Mouse (Mus musculus): ENCODE measurements around the gene Hist1h2aa. TPM values are rescaled to one million over a fixed set of nuclear protein-coding genes. Genes with fewer than 3 reads are reported as not detected.

Gene Hist1h2aa
- polyA plus RNA-seq, 1 experiment from 2014 or later, result not detected

DNA sequence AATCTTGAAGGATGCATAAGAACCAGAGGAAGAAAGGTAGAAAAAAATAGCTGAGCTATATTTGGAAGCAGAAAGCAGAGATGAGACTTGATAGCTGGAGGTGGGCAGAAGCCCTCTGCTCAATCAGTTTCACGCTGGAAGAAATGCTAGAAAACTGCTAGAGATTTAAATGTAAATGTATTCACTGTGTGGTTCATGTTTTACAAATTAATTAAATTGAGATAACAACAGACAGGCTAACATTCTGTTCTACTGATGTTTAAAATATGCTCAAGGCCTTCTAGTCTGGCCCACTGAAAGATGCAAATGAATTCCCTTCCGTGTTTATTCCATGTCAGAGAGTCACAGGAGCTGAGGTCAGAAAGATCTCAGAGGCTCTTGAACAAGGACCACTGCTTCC lies 37.6 kb downstream of the Hist1h2aa start:
- H3K9me3 ChIP-seq (ENCODE audit: control insufficient read depth, low read length), result no peaks in the 10 kb centered on the region
- 27% methylated on average over 2 of the region's 2 CpGs for WGBS
- H3K27me3 ChIP-seq (replicated peaks; ENCODE audit: control insufficient read depth, insufficient read depth, low read length), result no peaks in the 10 kb centered on the region
- H3K36me3 ChIP-seq (ENCODE audit: control insufficient read depth, insufficient read depth), result no peaks in the 10 kb centered on the region
- no peak overlapping the region for H3K9ac ChIP-seq (replicated peaks; ENCODE audit: low read depth, low read length)
- H3K4me3 ChIP-seq (replicated peaks; ENCODE audit: low read length), result no peak overlapping the region
- H3K4me1 ChIP-seq (replicated peaks; ENCODE audit: control insufficient read depth, insufficient read depth, low read length), result peaks cover 9% of the 10 kb centered on the region
- no peak overlapping the region for H3K4me2 ChIP-seq (ENCODE audit: low read length)
- H3K27ac ChIP-seq (ENCODE audit: low read length), result no peak overlapping the region
- ATAC-seq, result peak; percentile 81

DNA sequence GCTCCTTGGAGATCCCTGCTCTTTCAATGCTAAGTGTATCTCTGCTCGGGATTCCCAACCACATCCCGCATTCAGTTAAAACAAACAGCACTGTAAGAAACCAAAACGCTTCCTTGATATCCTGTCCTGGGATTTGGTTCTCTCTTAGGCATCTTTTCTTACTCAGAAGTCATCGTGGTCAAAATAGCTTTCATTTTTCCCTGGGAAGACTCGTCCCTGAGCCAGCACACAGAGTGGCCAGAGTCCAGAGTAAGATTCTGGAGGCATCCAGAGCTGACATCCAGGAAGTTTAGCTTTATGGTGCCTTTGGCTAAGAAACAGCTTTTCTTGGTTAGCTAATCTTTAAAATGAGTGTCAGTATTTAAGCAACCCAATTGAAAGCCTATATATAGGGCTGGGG lies 38.0 kb downstream of the Hist1h2aa start:
- H3K4me1 ChIP-seq (replicated peaks; ENCODE audit: control insufficient read depth, insufficient read depth, low read length), result peaks cover 9% of the 10 kb centered on the region
- H3K9ac ChIP-seq (replicated peaks; ENCODE audit: low read depth, low read length), result no peak overlapping the region
- no peaks in the 10 kb centered on the region for H3K36me3 ChIP-seq (ENCODE audit: control insufficient read depth, insufficient read depth)
- no peak overlapping the region for H3K4me3 ChIP-seq (replicated peaks; ENCODE audit: low read length)
- WGBS, result 74% methylated on average over 5 of the region's 5 CpGs
- H3K9me3 ChIP-seq (ENCODE audit: control insufficient read depth, low read length), result no peaks in the 10 kb centered on the region
- no peak for ATAC-seq
- no peak overlapping the region for H3K4me2 ChIP-seq (ENCODE audit: low read length)
- H3K27me3 ChIP-seq (replicated peaks; ENCODE audit: control insufficient read depth, insufficient read depth, low read length), result no peaks in the 10 kb centered on the region
- H3K27ac ChIP-seq (ENCODE audit: low read length), result no peak overlapping the region

Small RNA genes lying within 50 kb of the gene (microRNA-seq; reads per million reads assigned to microRNA genes)
- gene Gm44344, result not detected

Other genes with a start within 250 kb of the Hist1h2aa start
- not detected in 2 replicates for gene Hist1h1t, start 238.6 kb upstream of the Hist1h2aa start, polyA plus RNA-seq (2015; fragmentation: Nextera tagmentation; extraction: Ambion mirVana)
- 2.1 and 2.2 TPM in 2 replicates for gene Hist1h4c, start 236.0 kb upstream of the Hist1h2aa start, polyA plus RNA-seq (2015; fragmentation: Nextera tagmentation; extraction: Ambion mirVana)
- gene Hfe, start 223.6 kb upstream of the Hist1h2aa start, polyA plus RNA-seq (2015; fragmentation: Nextera tagmentation; extraction: Ambion mirVana), result 2.1 and 3.3 TPM in 2 replicates
- 16.7 and 22.7 TPM in 2 replicates for gene Hist1h1c, start 195.7 kb upstream of the Hist1h2aa start, polyA plus RNA-seq (2015; fragmentation: Nextera tagmentation; extraction: Ambion mirVana)
- 1.6 and 2.0 TPM in 2 replicates for gene Hist1h3c, start 188.9 kb upstream of the Hist1h2aa start, polyA plus RNA-seq (2015; fragmentation: Nextera tagmentation; extraction: Ambion mirVana)
- gene Hist1h2bb, start 187.7 kb upstream of the Hist1h2aa start, polyA plus RNA-seq (2015; fragmentation: Nextera tagmentation; extraction: Ambion mirVana), result 0.86 and 0.95 TPM in 2 replicates
- gene Hist1h2ab, start 183.3 kb upstream of the Hist1h2aa start, polyA plus RNA-seq (2015; fragmentation: Nextera tagmentation; extraction: Ambion mirVana), result 14.5 and 16.2 TPM in 2 replicates
- 4.9 and 6.7 TPM in 2 replicates for gene Hist1h3b, start 182.2 kb upstream of the Hist1h2aa start, polyA plus RNA-seq (2015; fragmentation: Nextera tagmentation; extraction: Ambion mirVana)
- 1.5 TPM in 1 of 2 replicates, not detected in the other for gene Hist1h4b, start 177.4 kb upstream of the Hist1h2aa start, polyA plus RNA-seq (2015; fragmentation: Nextera tagmentation; extraction: Ambion mirVana)
- not detected in 2 replicates for gene Hist1h4a, start 173.2 kb upstream of the Hist1h2aa start, polyA plus RNA-seq (2015; fragmentation: Nextera tagmentation; extraction: Ambion mirVana)
- 1.5 and 1.9 TPM in 2 replicates for gene Hist1h3a, start 172.1 kb upstream of the Hist1h2aa start, polyA plus RNA-seq (2015; fragmentation: Nextera tagmentation; extraction: Ambion mirVana)
- gene Hist1h1a, start 170.8 kb upstream of the Hist1h2aa start, polyA plus RNA-seq (2015; fragmentation: Nextera tagmentation; extraction: Ambion mirVana), result 0.70 and 1.0 TPM in 2 replicates
- not detected in 2 replicates for gene Trim38, start 164.5 kb upstream of the Hist1h2aa start, polyA plus RNA-seq (2015; fragmentation: Nextera tagmentation; extraction: Ambion mirVana)
- not detected in 2 replicates for gene Slc17a2, start 127.5 kb upstream of the Hist1h2aa start, polyA plus RNA-seq (2015; fragmentation: Nextera tagmentation; extraction: Ambion mirVana)
- gene Slc17a3, start 95.0 kb upstream of the Hist1h2aa start, polyA plus RNA-seq (2015; fragmentation: Nextera tagmentation; extraction: Ambion mirVana), result not detected in 2 replicates
- gene Slc17a1, start 66.7 kb upstream of the Hist1h2aa start, polyA plus RNA-seq (2015; fragmentation: Nextera tagmentation; extraction: Ambion mirVana), result not detected in 2 replicates
- not detected in 2 replicates for gene Slc17a4, start 19.5 kb upstream of the Hist1h2aa start, polyA plus RNA-seq (2015; fragmentation: Nextera tagmentation; extraction: Ambion mirVana)
- not detected in 2 replicates for gene Hist1h2ba, start 306 bp upstream of the Hist1h2aa start, polyA plus RNA-seq (2015; fragmentation: Nextera tagmentation; extraction: Ambion mirVana)
- 1.9 and 3.7 TPM in 2 replicates for gene Scgn, start 56.8 kb downstream of the Hist1h2aa start, polyA plus RNA-seq (2015; fragmentation: Nextera tagmentation; extraction: Ambion mirVana)

Data from forebrain, embryonic 16.5 days (tissue).